Mouse (Mus musculus) neural tube, postnatal 0 days (tissue): ENCODE results near the gene Clec4d. TPM values are rescaled to one million over a fixed set of nuclear protein-coding genes. Genes with fewer than 3 reads are reported as not detected.

ENCODE experiments used
- polyA plus RNA-seq: library from polyadenylated mRNA; unstranded; fragments of >200 nt; fragmentation: Nextera tagmentation; extraction: Ambion mirVana; gene quantifications from 2 replicates; pipeline ENCODE4 v1.2.1, GENCODE M21; 2015

Gene Clec4d
- 0.34 TPM in 1 of 2 replicates, not detected in the other for polyA plus RNA-seq

DNA sequence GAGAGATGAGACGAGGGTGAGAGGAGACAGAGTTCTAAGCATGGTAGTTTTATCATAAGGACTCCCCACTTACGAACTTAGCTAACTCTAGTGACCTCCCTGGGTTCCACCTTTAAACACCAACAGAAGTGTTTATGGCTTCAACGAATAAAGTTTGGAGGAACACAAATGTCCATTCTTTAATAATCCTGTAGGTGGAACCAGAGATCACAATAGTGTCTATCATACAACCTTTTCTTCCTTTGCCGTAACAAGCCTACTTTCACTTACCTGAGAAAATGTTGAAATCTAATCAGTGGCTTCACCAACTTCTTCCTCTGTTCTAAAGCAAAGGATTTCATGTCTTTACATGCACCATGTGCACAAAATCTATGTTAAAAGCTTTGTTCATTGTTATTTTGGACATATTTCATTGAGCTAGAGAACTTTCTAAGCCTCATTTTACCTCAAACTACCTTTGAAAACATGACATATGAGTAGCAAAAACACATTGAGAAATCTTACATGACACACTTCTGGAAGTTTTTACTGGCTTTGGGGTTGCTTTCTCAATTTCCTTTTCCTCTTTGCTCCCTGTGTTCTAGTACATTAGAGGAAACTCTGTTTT, at the start of gene Clec4d:
Clec4d (plus strand) TSS at position 557 of the 607 bp plus-strand sequence.

DNA sequence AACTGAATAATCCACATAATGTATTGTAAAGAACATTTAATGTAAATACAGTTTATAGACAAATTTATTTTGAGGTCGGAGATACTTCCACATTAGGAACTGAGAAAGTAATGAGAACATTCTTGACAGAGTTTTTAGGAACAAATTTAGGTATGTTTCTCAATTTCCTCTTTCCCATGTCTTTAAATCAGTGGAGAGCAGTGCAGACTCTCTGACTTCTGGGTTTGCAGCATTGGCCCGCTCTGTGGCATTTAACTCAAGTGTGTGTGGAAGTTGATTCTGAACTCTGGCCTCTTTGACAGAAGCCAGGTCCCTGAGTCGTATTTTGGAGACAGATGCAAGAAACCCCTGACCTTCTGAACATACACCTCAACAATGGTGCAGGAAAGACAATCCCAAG, 32.3 kb upstream of the Clec4d start, which contains the start of gene Clec4n:
Clec4n (plus strand) TSS at position 200 of the 400 bp plus-strand sequence.

DNA sequence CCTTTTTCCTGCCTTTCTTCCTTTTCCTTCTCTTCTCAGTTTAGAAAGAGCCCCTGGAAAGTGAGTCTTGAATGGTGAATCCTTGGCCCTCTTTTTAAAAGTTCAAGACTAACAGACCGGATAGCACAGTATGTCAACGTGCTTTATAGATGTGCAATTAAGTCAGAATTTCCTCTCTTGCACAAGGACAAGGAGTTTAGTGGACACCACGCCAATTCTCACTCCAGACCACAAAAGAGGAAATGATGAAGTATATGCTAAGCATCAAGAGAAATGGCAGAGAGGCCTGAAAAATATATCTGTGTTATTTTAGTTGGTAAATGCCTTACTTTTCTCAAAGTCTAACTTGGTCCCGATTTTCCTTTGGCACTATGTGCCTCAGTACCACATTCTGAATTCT, 27.8 kb downstream of the Clec4d start, which contains the start of gene Clec4e:
Clec4e (minus strand) TSS at position 118 of the 400 bp plus-strand sequence.

DNA sequence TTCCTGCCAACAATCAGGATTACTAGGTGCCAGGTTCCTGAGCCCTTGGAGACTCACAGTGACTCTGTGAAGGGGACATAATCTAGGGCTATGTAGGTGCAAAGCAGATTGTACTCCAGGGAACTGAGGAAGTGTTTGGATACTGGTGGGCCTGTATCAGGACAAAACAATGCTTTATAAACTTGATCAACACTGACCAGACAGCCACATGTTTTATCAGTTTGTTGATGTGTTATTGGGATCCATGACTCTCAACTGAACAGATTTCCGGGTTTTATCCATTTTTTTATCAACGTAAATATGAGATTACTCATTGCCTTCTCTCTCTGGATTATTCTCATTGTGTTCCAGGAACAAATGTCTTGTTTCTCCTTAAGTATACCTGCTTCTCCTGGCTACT, 46.1 kb downstream of the Clec4d start, which contains the start of gene Vmn2r19:
Vmn2r19 (plus strand) TSS at position 301 of the 400 bp plus-strand sequence.

Other genes with a start within 250 kb of the Clec4d start
- gene Clec4b1, start 212.1 kb upstream of the Clec4d start, polyA plus RNA-seq, result not detected in 2 replicates
- 3.2 and 4.2 TPM in 2 replicates for gene Clec4a2, start 155.7 kb upstream of the Clec4d start, polyA plus RNA-seq
- gene Clec4b2, start 89.2 kb upstream of the Clec4d start, polyA plus RNA-seq, result not detected in 2 replicates
- 1.2 and 2.6 TPM in 2 replicates for gene Clec4n, start 32.3 kb upstream of the Clec4d start, polyA plus RNA-seq
- gene Clec4e, start 27.8 kb downstream of the Clec4d start, polyA plus RNA-seq, result not detected in 2 replicates
- not detected in 2 replicates for gene Vmn2r19, start 46.2 kb downstream of the Clec4d start, polyA plus RNA-seq
- gene Vmn2r20, start 156.0 kb downstream of the Clec4d start, polyA plus RNA-seq, result not detected in 2 replicates